Mouse (Mus musculus): ENCODE results near the gene Gm48551. TPM values are rescaled to one million over a fixed set of nuclear protein-coding genes. Genes with fewer than 3 reads are reported as not detected.

Gene Gm48551
- polyA plus RNA-seq, 1 experiment from 2014 or later, result 2.9 TPM

GRCm38 (mm10) chr10:81423476-81424245 lies 39.4 kb downstream of the Gm48551 start:
- ATAC-seq (ENCODE audit: insufficient read depth, low FRiP score, low read depth), result no peak

GRCm38 (mm10) chr10:81424246-81425051 lies 40.2 kb downstream of the Gm48551 start:
- Histone ChIP-seq H3K9ac (no peak overlapping the region), H3K36me3 (no peaks in the 10 kb centered on the region), H3K4me2 (peak overlapping the region; percentile 68), H3K27me3 (replicated peaks) (no peaks in the 10 kb centered on the region), H3K4me3 (replicated peaks) (peak overlapping the region; percentile 59), H3K27ac (peak overlapping the region; percentile 78), H3K4me1 (peaks cover 27% of the 10 kb centered on the region), H3K9me3 (no peaks in the 10 kb centered on the region)
- ATAC-seq (ENCODE audit: insufficient read depth, low FRiP score, low read depth), result 0 out of 2 replicates have a peak, but pooled peaks have one; percentile 17
- WGBS, result 9% methylated on average over 24 of the region's 25 CpGs

More at GRCm38 (mm10) chr10:81423476-81424245, 39.4 kb downstream of the Gm48551 start:
- Histone ChIP-seq H3K4me2 (peak overlapping the region; percentile 68), H3K9ac (no peak overlapping the region), H3K36me3 (0 out of 2 replicates have a peak, but pooled peaks cover 5% of the 10 kb centered on the region), H3K9me3 (no peaks in the 10 kb centered on the region), H3K27ac (peak overlapping the region; percentile 49; the same call in 1 of the 2 replicates), H3K4me1 (peaks cover 33% of the 10 kb centered on the region), H3K27me3 (replicated peaks) (no peaks in the 10 kb centered on the region), H3K4me3 (replicated peaks) (peak overlapping the region; percentile 59; the same call in 1 of the 2 replicates)
- WGBS, result 68% methylated on average over 4 of the region's 4 CpGs

- Histone ChIP-seq H3K27ac (peak overlapping the region; percentile 78), H3K27me3 (replicated peaks) (no peaks in the 10 kb centered on the region), H3K4me1 (peaks cover 31% of the 10 kb centered on the region), H3K9ac (no peak overlapping the region), H3K9me3 (no peaks in the 10 kb centered on the region), H3K4me2 (peak overlapping the region; percentile 68), H3K36me3 (no peaks in the 10 kb centered on the region), H3K4me3 (replicated peaks) (peak overlapping the region; percentile 59)
- no peak for ATAC-seq (ENCODE audit: insufficient read depth, low FRiP score, low read depth)
- 39% methylated on average over 10 of the region's 10 CpGs for WGBS
Observed at GRCm38 (mm10) chr10:81425236-81425850, 41.1 kb downstream of the Gm48551 start.

- H3K36me3 ChIP-seq, result no peaks in the 10 kb centered on the region
- H3K27ac ChIP-seq, result peak overlapping the region; percentile 57
- no peaks in the 10 kb centered on the region for H3K27me3 ChIP-seq (replicated peaks)
- peak overlapping the region; percentile 59 for H3K4me3 ChIP-seq (replicated peaks)
- no peaks in the 10 kb centered on the region for H3K9me3 ChIP-seq
- peaks cover 35% of the 10 kb centered on the region for H3K4me1 ChIP-seq
- ATAC-seq (ENCODE audit: insufficient read depth, low FRiP score, low read depth), result no peak
- 1% methylated on average over 23 of the region's 33 CpGs for WGBS
- peak overlapping the region; percentile 57 for H3K9ac ChIP-seq
- peak overlapping the region; percentile 68 for H3K4me2 ChIP-seq
Observed at GRCm38 (mm10) chr10:81426081-81426671, 41.9 kb downstream of the Gm48551 start.

GRCm38 (mm10) chr10:81426897-81427296 lies 42.6 kb downstream of the Gm48551 start:
- no peaks in the 10 kb centered on the region for H3K27me3 ChIP-seq (replicated peaks)
- H3K4me3 ChIP-seq (replicated peaks), result peak overlapping the region; percentile 59
- H3K9ac ChIP-seq, result peak overlapping the region; percentile 57
- no peak for ATAC-seq (ENCODE audit: insufficient read depth, low FRiP score, low read depth)
- 0% methylated on average over 34 of the region's 38 CpGs for WGBS
- H3K4me1 ChIP-seq, result peaks cover 42% of the 10 kb centered on the region
- no peaks in the 10 kb centered on the region for H3K36me3 ChIP-seq
- H3K27ac ChIP-seq, result peak overlapping the region; percentile 57
- H3K9me3 ChIP-seq, result no peaks in the 10 kb centered on the region
- peak overlapping the region; percentile 68 for H3K4me2 ChIP-seq

- H3K4me1 ChIP-seq, result peaks cover 42% of the 10 kb centered on the region
- H3K9me3 ChIP-seq, result no peaks in the 10 kb centered on the region
- no peaks in the 10 kb centered on the region for H3K36me3 ChIP-seq
- no peaks in the 10 kb centered on the region for H3K27me3 ChIP-seq (replicated peaks)
- ATAC-seq (ENCODE audit: insufficient read depth, low FRiP score, low read depth), result no peak
- 37% methylated on average over 3 of the region's 3 CpGs for WGBS
- H3K9ac ChIP-seq, result peak overlapping the region; percentile 57; the same call in 1 of the 2 replicates
- H3K4me3 ChIP-seq (replicated peaks), result peak overlapping the region; percentile 59
- H3K27ac ChIP-seq, result 0 out of 2 replicates have a peak overlapping the region, but pooled peaks have one; percentile 57
- peak overlapping the region; percentile 68 for H3K4me2 ChIP-seq
Observed at GRCm38 (mm10) chr10:81427327-81427726, 43.1 kb downstream of the Gm48551 start.

GRCm38 (mm10) chr10:81427804-81428506 lies 43.7 kb downstream of the Gm48551 start:
- Histone ChIP-seq H3K9ac (no peak overlapping the region), H3K4me2 (0 out of 2 replicates have a peak overlapping the region, but pooled peaks have one; percentile 68), H3K27me3 (replicated peaks) (no peaks in the 10 kb centered on the region), H3K27ac (no peak overlapping the region), H3K9me3 (no peaks in the 10 kb centered on the region), H3K4me3 (replicated peaks) (no peak overlapping the region), H3K36me3 (no peaks in the 10 kb centered on the region), H3K4me1 (peaks cover 48% of the 10 kb centered on the region)
- ATAC-seq (ENCODE audit: insufficient read depth, low FRiP score, low read depth), result no peak
- WGBS, result 82% methylated on average over 8 of the region's 8 CpGs

- H3K9ac ChIP-seq, result no peak overlapping the region
Observed at GRCm38 (mm10) chr10:81428507-81428870, 44.2 kb downstream of the Gm48551 start.

GRCm38 (mm10) chr10:81429092-81429491 lies 44.8 kb downstream of the Gm48551 start:
- Histone ChIP-seq H3K27me3 (replicated peaks) (no peaks in the 10 kb centered on the region), H3K27ac (peak overlapping the region; percentile 91; the same call in 1 of the 2 replicates), H3K36me3 (no peaks in the 10 kb centered on the region), H3K9me3 (no peaks in the 10 kb centered on the region), H3K4me1 (peaks cover 52% of the 10 kb centered on the region), H3K4me2 (peak overlapping the region; percentile 95), H3K9ac (no peak overlapping the region), H3K4me3 (replicated peaks) (peak overlapping the region; percentile 81)
- WGBS, result 29% methylated on average over 2 of the region's 2 CpGs
- ATAC-seq (ENCODE audit: insufficient read depth, low FRiP score, low read depth), result no peak

More at GRCm38 (mm10) chr10:81428507-81428870, 44.2 kb downstream of the Gm48551 start:
- Histone ChIP-seq H3K4me3 (replicated peaks) (no peak overlapping the region), H3K4me2 (no peak overlapping the region), H3K4me1 (peaks cover 52% of the 10 kb centered on the region), H3K9me3 (no peaks in the 10 kb centered on the region), H3K27me3 (replicated peaks) (no peaks in the 10 kb centered on the region), H3K36me3 (no peaks in the 10 kb centered on the region), H3K27ac (no peak overlapping the region)
- 87% methylated on average over 7 of the region's 7 CpGs for WGBS
- ATAC-seq (ENCODE audit: insufficient read depth, low FRiP score, low read depth), result no peak

- Histone ChIP-seq H3K9me3 (no peaks in the 10 kb centered on the region), H3K27me3 (replicated peaks) (no peaks in the 10 kb centered on the region), H3K9ac (peak overlapping the region; percentile 71), H3K4me2 (peak overlapping the region; percentile 95), H3K4me3 (replicated peaks) (peak overlapping the region; percentile 81), H3K4me1 (peaks cover 50% of the 10 kb centered on the region), H3K36me3 (no peaks in the 10 kb centered on the region), H3K27ac (peak overlapping the region; percentile 91)
- 0% methylated on average over 19 of the region's 20 CpGs for WGBS
- peak; percentile 43 for ATAC-seq (ENCODE audit: insufficient read depth, low FRiP score, low read depth)
Observed at GRCm38 (mm10) chr10:81429605-81430061, 45.4 kb downstream of the Gm48551 start.

All from stomach, embryonic 15.5 days (tissue).